Mouse (Mus musculus) right cerebral cortex, postnatal 36 days (tissue): ENCODE data around the gene Smok3c.
"Not testable (repeated sequence)": the region's sequence is repeated elsewhere in the genome, so short reads cannot be mapped to it uniquely, and the experiment has no call there.

ENCODE experiments used
- DNase-seq, 2 experiments: peaks; one replicate each; pipeline ENCODE4 v3.0.0; 2022; ENCODE audit warnings: low spot score in 2 of 2, mixed read lengths in 1 of 2

Gene Smok3c

GRCm38 (mm10) chr5:138052894-138053293, at the start of gene Smok3c:
Gene Smok3c, plus strand, starts transcription at chr5:138053194.
- not testable (repeated sequence) for DNase-seq

GRCm38 (mm10) chr5:138009437-138009836, 43.6 kb upstream of the Smok3c start:
- DNase-seq: no peak

GRCm38 (mm10) chr5:138012382-138012781, 40.6 kb upstream of the Smok3c start:
- DNase-seq: no peak

- DNase-seq: no peak
Measured at GRCm38 (mm10) chr5:138016530-138016929, 36.5 kb upstream of the Smok3c start.

- no peak for DNase-seq
Measured at GRCm38 (mm10) chr5:138016997-138017396, 36.0 kb upstream of the Smok3c start.

- not testable (repeated sequence) for DNase-seq
Measured at GRCm38 (mm10) chr5:138019577-138019976, 33.4 kb upstream of the Smok3c start.

- not testable (repeated sequence) for DNase-seq
Measured at GRCm38 (mm10) chr5:138020961-138021479, 32.0 kb upstream of the Smok3c start, which contains the start of the genes Smok3a and Smok3b. Gene Smok3a, plus strand, starts transcription at chr5:138021261. Gene Smok3b, plus strand, starts transcription at chr5:138021429.

GRCm38 (mm10) chr5:138073803-138074202, 20.8 kb downstream of the Smok3c start:
- no peak for DNase-seq

GRCm38 (mm10) chr5:138075684-138076083, 22.7 kb downstream of the Smok3c start:
- DNase-seq: no peak

GRCm38 (mm10) chr5:138076148-138076547, 23.2 kb downstream of the Smok3c start:
- no peak for DNase-seq

- no peak for DNase-seq
Measured at GRCm38 (mm10) chr5:138080456-138080855, 27.5 kb downstream of the Smok3c start.

- DNase-seq: no peak
Measured at GRCm38 (mm10) chr5:138081446-138081845, 28.5 kb downstream of the Smok3c start.

- no peak for DNase-seq
Measured at GRCm38 (mm10) chr5:138083318-138083900, 30.4 kb downstream of the Smok3c start.

- DNase-seq: no peak
Measured at GRCm38 (mm10) chr5:138083936-138084335, 30.9 kb downstream of the Smok3c start.

- DNase-seq: no peak
Measured at GRCm38 (mm10) chr5:138084507-138084906, 31.5 kb downstream of the Smok3c start.

- peak; percentile 75 to 82 for DNase-seq
Measured at GRCm38 (mm10) chr5:138084996-138085395, 32.0 kb downstream of the Smok3c start, which contains the start of gene Zkscan1. Gene Zkscan1, plus strand, starts transcription at chr5:138085084.

GRCm38 (mm10) chr5:138085421-138085911, 32.5 kb downstream of the Smok3c start:
- DNase-seq: no peak

GRCm38 (mm10) chr5:138086842-138087241, 33.8 kb downstream of the Smok3c start:
- no peak for DNase-seq

- DNase-seq: no peak
Measured at GRCm38 (mm10) chr5:138088366-138088765, 35.4 kb downstream of the Smok3c start.

GRCm38 (mm10) chr5:138089108-138089551, 36.1 kb downstream of the Smok3c start:
- DNase-seq: no peak

GRCm38 (mm10) chr5:138090271-138090670, 37.3 kb downstream of the Smok3c start:
- no peak for DNase-seq

GRCm38 (mm10) chr5:138090737-138091136, 37.7 kb downstream of the Smok3c start:
- no peak for DNase-seq

- no peak for DNase-seq
Measured at GRCm38 (mm10) chr5:138092771-138093170, 39.8 kb downstream of the Smok3c start.
